Comparison of ENCODE assay signal across 8 mouse cellular contexts in genomic region chr3:102169197-102169905, GRCm38 (mm10). TPM values are rescaled to one million over a fixed set of nuclear protein-coding genes. Genes with fewer than 3 reads are reported as not detected.
DNase-seq lines count a peak whose midpoint lies in the region; ATAC-seq lines count a peak whose summit lies in the region.

No protein-coding gene starts in this region.

- peak overlapping the region; percentile 68 for H3K27ac ChIP-seq in forebrain, embryonic 13.5 days
- no peak overlapping the region for H3K27ac ChIP-seq in forebrain, embryonic 11.5 days (ENCODE audit: low read depth, low read length)
- peak overlapping the region; percentile 88 for H3K27ac ChIP-seq in heart, embryonic 12.5 days (ENCODE audit: poor library complexity, severe bottlenecking)
- H3K27ac ChIP-seq in liver, embryonic 12.5 days: peak overlapping the region; percentile 100

- H3K4me3 ChIP-seq in forebrain, embryonic 13.5 days: no peak overlapping the region
- H3K4me3 ChIP-seq in forebrain, embryonic 11.5 days (ENCODE audit: low read depth, low read length): no peak overlapping the region
- no peak overlapping the region for H3K4me3 ChIP-seq in heart, embryonic 12.5 days
- no peak overlapping the region for H3K4me3 ChIP-seq in liver, embryonic 12.5 days

- H3K9me3 ChIP-seq in forebrain, embryonic 13.5 days (replicated peaks): no peaks in the 10 kb centered on the region
- no peaks in the 10 kb centered on the region for H3K9me3 ChIP-seq in forebrain, embryonic 11.5 days (ENCODE audit: control insufficient read depth, low read length)
- H3K9me3 ChIP-seq in heart, embryonic 12.5 days (replicated peaks): no peaks in the 10 kb centered on the region
- H3K9me3 ChIP-seq in liver, embryonic 12.5 days (replicated peaks): no peaks in the 10 kb centered on the region

- no peak for DNase-seq in forebrain, embryonic 11.5 days (ENCODE audit: low spot score)
- DNase-seq in kidney, postnatal 25 days: peak; percentile 94 to 96
- peak; percentile 89 for DNase-seq in ovary, postnatal 14 days (ENCODE audit: low spot score)
- DNase-seq in thymus, adult 18-20 months: no peak

- peaks cover 24% of the 10 kb centered on the region for H3K4me1 ChIP-seq in forebrain, embryonic 13.5 days
- peaks cover 9% of the 10 kb centered on the region for H3K4me1 ChIP-seq in forebrain, embryonic 11.5 days (replicated peaks; ENCODE audit: control insufficient read depth, insufficient read depth, low read length)
- peaks cover 86% of the 10 kb centered on the region for H3K4me1 ChIP-seq in heart, embryonic 12.5 days (replicated peaks)
- H3K4me1 ChIP-seq in liver, embryonic 12.5 days: peaks cover 51% of the 10 kb centered on the region

- no peaks in the 10 kb centered on the region for H3K36me3 ChIP-seq in forebrain, embryonic 13.5 days (ENCODE audit: poor library complexity, severe bottlenecking)
- H3K36me3 ChIP-seq in forebrain, embryonic 11.5 days (ENCODE audit: control insufficient read depth, insufficient read depth, low read length): no peaks in the 10 kb centered on the region
- H3K36me3 ChIP-seq in heart, embryonic 12.5 days: peaks cover 12% of the 10 kb centered on the region
- peaks cover 6% of the 10 kb centered on the region for H3K36me3 ChIP-seq in liver, embryonic 12.5 days

- 36% methylated on average over 13 of the region's 13 CpGs for WGBS in forebrain, embryonic 13.5 days
- WGBS in forebrain, embryonic 11.5 days: 85% methylated on average over 13 of the region's 13 CpGs
- WGBS in heart, embryonic 12.5 days: 22% methylated on average over 13 of the region's 13 CpGs
- WGBS in liver, embryonic 12.5 days (ENCODE audit: insufficient replicate concordance): 83% methylated on average over 13 of the region's 13 CpGs

- 0 out of 2 replicates have a peak overlapping the region, but pooled peaks have one; percentile 2 for H3K4me2 ChIP-seq in forebrain, embryonic 13.5 days
- H3K4me2 ChIP-seq in forebrain, embryonic 11.5 days (ENCODE audit: low read depth, low read length, severe bottlenecking): no peak overlapping the region
- peak overlapping the region; percentile 8 for H3K4me2 ChIP-seq in heart, embryonic 12.5 days
- no peak overlapping the region for H3K4me2 ChIP-seq in liver, embryonic 12.5 days

- no peak overlapping the region for H3K9ac ChIP-seq in forebrain, embryonic 13.5 days
- no peak overlapping the region for H3K9ac ChIP-seq in forebrain, embryonic 11.5 days (ENCODE audit: low read length)
- 0 out of 2 replicates have a peak overlapping the region, but pooled peaks have one; percentile 33 for H3K9ac ChIP-seq in heart, embryonic 12.5 days
- H3K9ac ChIP-seq in liver, embryonic 12.5 days: no peak overlapping the region

- peak; percentile 94 for ATAC-seq in forebrain, embryonic 13.5 days
- ATAC-seq in forebrain, embryonic 11.5 days (replicated peaks; ENCODE audit: low FRiP score): no peak
- ATAC-seq in erythroblast, adult 5-6 weeks (replicated peaks; ENCODE audit: low FRiP score, poor library complexity, severe bottlenecking): peak; percentile 29; the same call in 1 of the 2 replicates
- ATAC-seq in heart, embryonic 12.5 days (ENCODE audit: insufficient number of reproducible peaks, low FRiP score): peak; percentile 63
- ATAC-seq in liver, embryonic 12.5 days: no peak

- H3K27me3 ChIP-seq in forebrain, embryonic 13.5 days: no peaks in the 10 kb centered on the region
- no peaks in the 10 kb centered on the region for H3K27me3 ChIP-seq in forebrain, embryonic 11.5 days (ENCODE audit: control insufficient read depth, insufficient read depth, low read length)
- no peaks in the 10 kb centered on the region for H3K27me3 ChIP-seq in heart, embryonic 12.5 days (replicated peaks)
- no peaks in the 10 kb centered on the region for H3K27me3 ChIP-seq in liver, embryonic 12.5 days (replicated peaks)

RNA-seq across cellular contexts. Expression of gene Vangl1, which starts 35.1 kb away (rescaled TPM):
- polyA plus RNA-seq in forebrain, embryonic 13.5 days (2015; fragmentation: Nextera tagmentation; extraction: Ambion mirVana): 3.7 and 5.1 TPM in 2 replicates
- polyA plus RNA-seq in forebrain, embryonic 11.5 days (2014; fragmentation: Nextera tagmentation; extraction: Ambion mirVana): 7.3 and 8.1 TPM in 2 replicates
- total RNA-seq in erythroblast, adult 5-6 weeks (2015; ENCODE audit: low replicate concordance): 54.0 and 65.0 TPM in 2 replicates
- 178 and 194 TPM in 2 replicates for total RNA-seq in erythroblast, adult 5-6 weeks (2017; ENCODE audit: low replicate concordance)
- 31.0 and 31.8 TPM in 2 replicates for polyA plus RNA-seq in heart, embryonic 12.5 days (2016; fragmentation: Nextera tagmentation; extraction: Ambion mirVana)
- polyA plus RNA-seq in liver, embryonic 12.5 days (2016; fragmentation: Nextera tagmentation; extraction: Ambion mirVana): 70.5 and 76.3 TPM in 2 replicates

Comparison
In these comparisons a context has a peak if more than half of its experiments do, and no peak if none do; other contexts are left out.
1. ATAC-seq: peak in forebrain, embryonic 13.5 days (single experiment), erythroblast, adult 5-6 weeks (single experiment) and heart, embryonic 12.5 days (single experiment); none in forebrain, embryonic 11.5 days (single experiment) and liver, embryonic 12.5 days (single experiment).
2. H3K4me2 ChIP-seq: peak in forebrain, embryonic 13.5 days (single experiment) and heart, embryonic 12.5 days (single experiment); none in forebrain, embryonic 11.5 days (single experiment) and liver, embryonic 12.5 days (single experiment).
3. DNase-seq: peak in kidney, postnatal 25 days (2 of 2) and ovary, postnatal 14 days (single experiment); none in forebrain, embryonic 11.5 days (single experiment) and thymus, adult 18-20 months (0 of 2).